Mouse (Mus musculus) forebrain, embryonic 14.5 days (tissue): Measurements from ENCODE around the gene Pibf1. TPM values are rescaled to one million over a fixed set of nuclear protein-coding genes. Genes with fewer than 3 reads are reported as not detected.

Experiments used
- ATAC-seq: fragments of 200-750 bp; cut with Nextera tagmentation; 2 replicates; pipeline ENCODE4 v1.8.0; 2017; ENCODE audit warnings: mild to moderate bottlenecking, moderate library complexity
- DNase-seq: peaks from one replicate; pipeline ENCODE4 v3.0.0-alpha.2; 2015; ENCODE audit warnings: low spot score
- H3K27ac ChIP-seq: fragments of 300-500 bp; sonication (generic); 2 replicates; pipeline ENCODE4 v1.5.1; 2014; ENCODE audit warnings: low read depth, mild to moderate bottlenecking, control low read depth, low read length, moderate library complexity
- H3K27me3 ChIP-seq: fragments of 300-500 bp; sonication (generic); replicated peaks from 2 replicates; pipeline ENCODE4 v1.6.1; 2014; ENCODE audit warnings: low read length, control low read depth, mixed read lengths; ENCODE audit not compliant: control insufficient read depth, insufficient read depth
- H3K36me3 ChIP-seq: fragments of 300-500 bp; sonication (generic); 2 replicates; pipeline ENCODE4 v1.6.1; 2014; ENCODE audit warnings: low read length, control low read depth; ENCODE audit not compliant: control insufficient read depth, insufficient read depth
- H3K4me1 ChIP-seq: fragments of 300-500 bp; sonication (generic); 2 replicates; pipeline ENCODE4 v1.6.1; 2014; ENCODE audit warnings: antibody characterized with exemption, low read length, control low read depth; ENCODE audit not compliant: control insufficient read depth, insufficient read depth
- H3K4me2 ChIP-seq: fragments of 300-500 bp; sonication (generic); 2 replicates; pipeline ENCODE4 v1.6.1; 2014; ENCODE audit warnings: mild to moderate bottlenecking, control low read depth, low read length
- H3K4me3 ChIP-seq: fragments of 300-500 bp; sonication (generic); 2 replicates; pipeline ENCODE4 v1.5.1; 2014; ENCODE audit warnings: low read depth, low read length, control low read depth
- H3K9ac ChIP-seq: fragments of 300-500 bp; sonication (generic); 2 replicates; pipeline ENCODE4 v1.6.1; 2014; ENCODE audit warnings: mild to moderate bottlenecking, low read length, control low read depth, moderate library complexity
- H3K9me3 ChIP-seq: fragments of 300-500 bp; sonication (generic); replicated peaks from 2 replicates; pipeline ENCODE4 v1.6.1; 2016; ENCODE audit warnings: low read length, control low read depth, mixed read lengths; ENCODE audit not compliant: control insufficient read depth
- WGBS: fragments of 180-500 bp; shearing (Covaris S2); extraction: QIAGEN DNeasy Blood & Tissue Kit; methylation state at CpG from one replicate; pipeline ENCODE4 v1.1.7; 2014; 5-methylcytosine and 5-hydroxymethylcytosine counted together
- polyA plus RNA-seq: library from polyadenylated mRNA; unstranded; fragments of >200 nt; fragmentation: Nextera tagmentation; extraction: Ambion mirVana; gene quantifications from 2 replicates; pipeline ENCODE4 v1.2.1, GENCODE M21; 2014

The Pibf1 gene
- polyA plus RNA-seq, 1 experiment from 2014 or later = 20.2 TPM

DNA sequence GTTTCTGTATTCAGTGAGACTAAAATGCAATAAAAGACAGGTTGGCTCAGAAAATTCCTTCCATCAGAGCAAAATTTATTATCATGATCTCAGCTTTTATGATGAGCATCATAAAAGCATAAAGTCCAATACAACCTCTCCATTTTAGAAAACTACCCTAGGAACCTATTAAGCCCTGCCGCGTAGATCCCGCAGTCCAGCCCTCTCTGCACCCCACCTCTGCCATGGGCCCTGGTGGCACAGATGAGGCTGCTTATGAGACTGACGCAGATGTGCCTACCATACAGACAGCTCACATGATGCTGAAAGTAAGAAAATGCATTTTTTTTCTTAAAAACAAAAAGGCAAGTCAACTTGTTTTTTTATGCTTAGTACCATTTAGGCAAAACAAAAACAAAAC is 126.7 kb downstream of the Pibf1 start:
- no peak overlapping the region for H3K4me2 ChIP-seq
- 96% methylated on average over 4 of the region's 4 CpGs for WGBS
- ATAC-seq (no peak), DNase-seq (no peak)
- no peak overlapping the region for H3K27ac ChIP-seq
- no peaks in the 10 kb centered on the region for H3K4me1 ChIP-seq
- no peak overlapping the region for H3K4me3 ChIP-seq
- H3K36me3 ChIP-seq = 0 out of 2 replicates have a peak, but pooled peaks cover 3% of the 10 kb centered on the region
- H3K9ac ChIP-seq = no peak overlapping the region
- H3K9me3 ChIP-seq = no peaks in the 10 kb centered on the region
- no peaks in the 10 kb centered on the region for H3K27me3 ChIP-seq

DNA sequence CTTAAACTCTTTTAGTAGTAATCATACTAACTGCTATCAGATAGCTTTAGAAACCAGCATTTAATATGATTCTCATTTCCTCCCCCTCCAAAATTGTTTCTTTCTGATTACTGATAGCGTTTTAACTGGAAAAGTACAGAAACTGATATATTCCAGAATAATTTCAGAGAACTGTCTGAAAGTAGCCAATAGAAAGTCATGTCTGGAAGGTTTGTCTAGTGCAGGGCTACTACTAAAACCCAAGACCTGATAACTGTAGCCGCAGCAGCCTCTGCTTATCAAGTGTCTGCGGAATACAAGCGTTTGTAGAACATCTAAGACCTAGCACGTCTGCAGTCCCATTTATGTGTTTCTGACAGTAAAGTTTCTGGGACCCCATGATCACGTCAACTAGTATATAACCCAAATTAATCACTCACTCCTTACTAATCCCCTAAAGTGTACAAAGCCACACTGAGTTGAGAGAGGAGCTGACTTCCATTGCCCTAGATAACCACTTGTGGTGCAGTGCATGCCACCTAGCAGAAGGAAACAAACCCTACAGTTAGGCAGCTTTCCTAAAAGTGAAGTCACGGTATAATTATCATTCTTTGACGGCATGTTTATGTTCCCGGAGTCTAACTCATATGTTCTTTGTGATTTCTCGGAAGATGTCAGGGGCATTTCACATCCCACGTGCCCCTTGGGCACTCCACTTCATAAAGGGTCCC is 130.0 kb downstream of the Pibf1 start:
- WGBS = 95% methylated on average over 11 of the region's 11 CpGs
- Histone ChIP-seq H3K4me1 (no peaks in the 10 kb centered on the region), H3K9ac (no peak overlapping the region), H3K27ac (no peak overlapping the region), H3K36me3 (0 out of 2 replicates have a peak, but pooled peaks cover 3% of the 10 kb centered on the region), H3K4me3 (no peak overlapping the region), H3K27me3 (no peaks in the 10 kb centered on the region), H3K9me3 (no peaks in the 10 kb centered on the region), H3K4me2 (no peak overlapping the region)
- DNase-seq = no peak
- ATAC-seq = no peak

DNA sequence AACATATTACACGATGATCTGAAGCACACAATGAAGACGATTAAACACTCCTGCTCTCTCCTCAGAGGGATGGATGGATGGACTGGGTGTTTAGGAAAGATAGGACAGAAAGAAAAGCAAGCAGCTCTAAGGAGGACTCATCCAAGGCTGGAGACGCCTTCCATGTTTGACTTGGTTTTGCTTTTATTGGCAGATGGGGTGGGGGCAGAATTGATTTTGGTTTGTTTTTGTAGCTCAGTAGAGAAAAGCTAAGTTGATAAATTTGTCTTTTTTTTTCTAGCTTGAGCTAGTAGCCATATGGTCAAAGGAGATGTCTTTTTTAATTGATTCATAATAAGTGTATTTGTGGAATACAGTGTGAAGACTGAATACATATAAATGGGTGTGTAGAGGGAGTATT is 133.8 kb downstream of the Pibf1 start:
- Histone ChIP-seq H3K4me2 (no peak overlapping the region), H3K4me1 (no peaks in the 10 kb centered on the region), H3K36me3 (no peaks in the 10 kb centered on the region), H3K27ac (no peak overlapping the region), H3K27me3 (no peaks in the 10 kb centered on the region), H3K4me3 (no peak overlapping the region), H3K9me3 (no peaks in the 10 kb centered on the region), H3K9ac (no peak overlapping the region)
- 92% methylated on average over 3 of the region's 3 CpGs for whole genome bisulfite sequencing
- DNase-seq = no peak
- no peak for ATAC-seq

DNA sequence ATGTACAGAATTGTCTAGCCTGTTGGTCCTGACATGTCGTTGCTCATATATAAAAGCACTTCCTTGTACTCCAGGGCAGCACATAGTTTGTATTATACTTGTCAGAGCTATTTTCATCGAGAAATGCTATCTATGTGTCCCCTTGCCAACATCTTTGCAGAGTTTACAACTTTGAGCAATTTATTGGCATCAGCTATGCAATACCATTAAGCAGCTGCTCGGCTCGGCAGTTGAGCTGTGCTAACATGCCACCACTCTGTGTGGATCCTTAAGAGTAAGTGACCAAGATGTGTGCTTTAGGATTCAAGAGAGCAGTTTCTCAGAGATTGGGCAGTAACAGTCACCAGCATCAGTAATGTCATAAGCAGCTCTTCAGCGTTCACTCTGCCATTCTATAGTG is 137.9 kb downstream of the Pibf1 start:
- Histone ChIP-seq H3K4me1 (no peaks in the 10 kb centered on the region), H3K36me3 (no peaks in the 10 kb centered on the region), H3K27me3 (no peaks in the 10 kb centered on the region), H3K9me3 (no peaks in the 10 kb centered on the region), H3K9ac (no peak overlapping the region), H3K4me2 (no peak overlapping the region), H3K27ac (no peak overlapping the region), H3K4me3 (no peak overlapping the region)
- 88% methylated on average over 5 of the region's 5 CpGs for WGBS
- ATAC-seq (no peak), DNase-seq (no peak)

DNA sequence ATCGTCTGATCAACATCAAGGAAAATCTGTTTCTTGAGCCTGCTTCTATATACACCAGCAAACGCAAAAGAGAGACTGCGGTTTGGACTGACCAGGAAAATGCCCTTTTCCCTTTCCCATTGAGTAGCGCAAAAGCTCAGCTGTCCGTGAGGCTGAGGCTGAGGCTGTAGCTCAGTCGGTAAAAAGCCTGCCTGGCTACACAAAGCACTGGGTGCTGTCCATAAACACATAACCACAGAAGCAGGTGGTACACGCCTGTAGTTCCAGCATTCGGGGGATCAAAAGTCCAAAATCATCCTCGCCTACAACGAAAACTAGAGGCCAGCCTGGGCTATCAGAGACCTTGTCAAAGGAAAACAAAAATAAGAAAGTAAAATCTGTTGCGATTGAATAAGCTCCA is 141.3 kb downstream of the Pibf1 start:
- no peak for DNase-seq
- no peaks in the 10 kb centered on the region for H3K4me1 ChIP-seq
- 80% methylated on average over 11 of the region's 11 CpGs for WGBS
- no peak overlapping the region for H3K4me3 ChIP-seq
- H3K4me2 ChIP-seq = no peak overlapping the region
- H3K27me3 ChIP-seq = no peaks in the 10 kb centered on the region
- peaks cover 3% of the 10 kb centered on the region; the same call in 1 of the 2 replicates for H3K36me3 ChIP-seq
- no peak overlapping the region for H3K9ac ChIP-seq
- H3K9me3 ChIP-seq = no peaks in the 10 kb centered on the region
- no peak for ATAC-seq
- H3K27ac ChIP-seq = no peak overlapping the region

DNA sequence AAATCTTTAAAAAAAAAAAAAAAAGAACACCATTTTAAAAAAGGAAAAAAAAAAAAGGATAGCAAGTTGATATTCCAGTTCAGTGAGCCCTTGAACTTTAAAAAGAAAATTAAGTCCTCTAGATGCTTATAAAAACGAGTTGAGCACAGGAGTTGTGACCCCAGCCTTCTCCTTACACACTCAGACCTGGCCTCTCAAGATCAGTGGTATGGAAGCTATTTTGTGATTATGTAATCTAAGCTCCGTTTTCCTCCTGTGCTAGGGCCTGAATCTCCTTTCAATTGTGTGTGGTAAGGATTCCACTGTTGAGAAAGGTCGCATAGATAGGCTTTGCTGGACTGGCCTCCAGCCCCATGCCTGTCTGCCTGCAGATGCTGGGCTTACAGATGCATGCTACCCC is 145.3 kb downstream of the Pibf1 start:
- 68% methylated on average over 3 of the region's 3 CpGs for WGBS
- no peaks in the 10 kb centered on the region for H3K27me3 ChIP-seq
- no peak overlapping the region for H3K27ac ChIP-seq
- no peaks in the 10 kb centered on the region for H3K9me3 ChIP-seq
- H3K4me1 ChIP-seq = no peaks in the 10 kb centered on the region
- no peak overlapping the region for H3K4me3 ChIP-seq
- no peak for ATAC-seq
- no peak overlapping the region for H3K4me2 ChIP-seq
- DNase-seq = no peak
- H3K36me3 ChIP-seq = peaks cover 3% of the 10 kb centered on the region; the same call in 1 of the 2 replicates
- no peak overlapping the region for H3K9ac ChIP-seq

DNA sequence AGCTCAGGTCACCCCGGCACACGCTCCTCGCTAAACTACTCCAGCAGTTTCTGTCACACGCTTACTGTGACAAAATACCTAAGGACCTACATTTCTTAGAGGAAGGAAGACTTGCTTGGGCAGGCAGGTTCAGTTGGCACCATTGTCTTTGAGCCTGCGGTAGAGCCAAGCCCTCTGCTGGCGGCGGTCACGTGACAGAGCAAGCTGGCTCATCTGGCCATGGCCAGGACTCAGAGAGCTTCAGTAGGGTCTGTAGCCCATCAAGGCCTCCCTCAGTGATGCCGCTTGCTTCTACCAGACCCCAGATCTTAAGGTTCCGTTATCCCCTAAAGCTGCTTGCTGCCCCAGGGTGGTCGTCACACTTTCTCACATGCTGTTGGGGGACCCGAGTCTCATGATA is 162.8 kb downstream of the Pibf1 start:
- Histone ChIP-seq H3K27ac (no peak overlapping the region), H3K9me3 (no peaks in the 10 kb centered on the region), H3K27me3 (no peaks in the 10 kb centered on the region), H3K9ac (no peak overlapping the region), H3K4me2 (no peak overlapping the region), H3K36me3 (no peaks in the 10 kb centered on the region), H3K4me1 (no peaks in the 10 kb centered on the region), H3K4me3 (no peak overlapping the region)
- no peak for ATAC-seq
- 95% methylated on average over 12 of the region's 12 CpGs for WGBS
- no peak for DNase-seq

DNA sequence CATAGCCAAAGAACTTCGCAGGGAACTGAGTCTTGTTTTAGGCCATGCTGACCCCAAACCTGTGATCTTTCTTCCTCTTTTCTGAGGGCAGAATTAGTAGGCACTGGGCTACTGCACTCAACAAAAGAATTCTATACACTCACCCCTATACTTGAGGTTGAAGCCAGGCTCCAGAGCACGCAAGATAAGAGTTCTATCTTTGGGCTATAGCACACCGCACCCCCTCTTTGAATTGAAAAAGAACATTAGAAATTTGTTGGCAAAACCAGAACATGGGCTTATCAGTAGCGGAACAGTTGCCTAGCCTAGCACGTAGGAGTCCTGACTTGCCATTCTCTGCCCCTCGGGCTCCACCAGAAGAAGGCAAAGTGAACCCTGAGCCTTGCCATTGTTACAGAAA is 164.6 kb downstream of the Pibf1 start:
- H3K9ac ChIP-seq = no peak overlapping the region
- no peaks in the 10 kb centered on the region for H3K9me3 ChIP-seq
- DNase-seq (no peak), ATAC-seq (no peak)
- no peaks in the 10 kb centered on the region for H3K4me1 ChIP-seq
- H3K4me3 ChIP-seq = no peak overlapping the region
- H3K27ac ChIP-seq = no peak overlapping the region
- WGBS = 96% methylated on average over 6 of the region's 6 CpGs
- no peaks in the 10 kb centered on the region for H3K36me3 ChIP-seq
- no peak overlapping the region for H3K4me2 ChIP-seq
- no peaks in the 10 kb centered on the region for H3K27me3 ChIP-seq

DNA sequence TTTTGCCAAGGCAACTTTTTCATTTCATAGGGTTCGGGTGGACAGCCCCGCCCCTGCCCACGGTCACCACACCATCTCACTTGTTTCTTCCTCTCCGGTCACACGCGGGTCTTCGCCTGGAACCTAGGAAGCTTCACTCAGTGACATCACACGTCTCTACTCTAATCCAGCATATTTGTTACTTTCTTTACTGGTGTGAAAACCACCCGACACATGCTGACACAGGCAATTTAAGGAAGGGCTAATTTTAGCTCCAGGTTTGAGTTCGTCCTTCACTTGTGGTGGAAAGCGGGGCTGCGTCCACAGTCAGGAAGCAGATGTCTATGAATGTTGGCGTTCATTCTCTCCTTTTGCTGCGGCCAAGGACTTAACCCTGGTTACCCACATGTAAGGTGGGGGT is 166.6 kb downstream of the Pibf1 start:
- H3K9me3 ChIP-seq = no peaks in the 10 kb centered on the region
- ATAC-seq (no peak), DNase-seq (no peak)
- H3K27ac ChIP-seq = no peak overlapping the region
- no peaks in the 10 kb centered on the region for H3K36me3 ChIP-seq
- H3K27me3 ChIP-seq = no peaks in the 10 kb centered on the region
- H3K4me2 ChIP-seq = no peak overlapping the region
- H3K4me1 ChIP-seq = no peaks in the 10 kb centered on the region
- H3K9ac ChIP-seq = no peak overlapping the region
- 93% methylated on average over 14 of the region's 14 CpGs for WGBS
- H3K4me3 ChIP-seq = no peak overlapping the region
